Mouse (Mus musculus) cortical plate, adult 2 months (tissue): Measurements from ENCODE around the gene R3hdm2. TPM values are rescaled to one million over a fixed set of nuclear protein-coding genes. Genes with fewer than 3 reads are reported as not detected.

ENCODE experiments used
- H3K27ac ChIP-seq: fragments of 200-500 bp; 2 replicates; pipeline ENCODE4 v1.5.1; 2012; ENCODE audit warnings: low read length, control low read depth, inconsistent platforms; ENCODE audit not compliant: insufficient read depth
- H3K4me1 ChIP-seq: fragments of 200-500 bp; 2 replicates; pipeline ENCODE4 v1.6.1; 2011; ENCODE audit warnings: low read length; ENCODE audit not compliant: control insufficient read depth, insufficient read depth
- H3K4me3 ChIP-seq: fragments of 200-500 bp; 2 replicates; pipeline ENCODE4 v1.5.1; 2011; ENCODE audit warnings: mild to moderate bottlenecking, low read length, control low read depth; ENCODE audit not compliant: insufficient read depth
- CTCF ChIP-seq: fragments of 200-500 bp; IDR thresholded peaks from 2 replicates; pipeline ENCODE4 v1.5.1; 2011; ENCODE audit warnings: mild to moderate bottlenecking, control low read depth, low read length; ENCODE audit not compliant: insufficient read depth; ENCODE audit errors: extremely low read depth
- POLR2A ChIP-seq: fragments of 200-500 bp; IDR thresholded peaks from 2 replicates; pipeline ENCODE4 v1.6.1; 2011; ENCODE audit warnings: mild to moderate bottlenecking, low read length, control low read depth; ENCODE audit not compliant: insufficient read depth; ENCODE audit errors: extremely low read depth
- polyA plus RNA-seq: library from polyadenylated mRNA; depleted of rRNA; stranded (reverse); fragments of >200 nt; gene quantifications from 2 replicates; pipeline ENCODE4 v1.2.3, GENCODE M21; 2012

Gene R3hdm2
- polyA plus RNA-seq, 1 experiment: 185 TPM

DNA sequence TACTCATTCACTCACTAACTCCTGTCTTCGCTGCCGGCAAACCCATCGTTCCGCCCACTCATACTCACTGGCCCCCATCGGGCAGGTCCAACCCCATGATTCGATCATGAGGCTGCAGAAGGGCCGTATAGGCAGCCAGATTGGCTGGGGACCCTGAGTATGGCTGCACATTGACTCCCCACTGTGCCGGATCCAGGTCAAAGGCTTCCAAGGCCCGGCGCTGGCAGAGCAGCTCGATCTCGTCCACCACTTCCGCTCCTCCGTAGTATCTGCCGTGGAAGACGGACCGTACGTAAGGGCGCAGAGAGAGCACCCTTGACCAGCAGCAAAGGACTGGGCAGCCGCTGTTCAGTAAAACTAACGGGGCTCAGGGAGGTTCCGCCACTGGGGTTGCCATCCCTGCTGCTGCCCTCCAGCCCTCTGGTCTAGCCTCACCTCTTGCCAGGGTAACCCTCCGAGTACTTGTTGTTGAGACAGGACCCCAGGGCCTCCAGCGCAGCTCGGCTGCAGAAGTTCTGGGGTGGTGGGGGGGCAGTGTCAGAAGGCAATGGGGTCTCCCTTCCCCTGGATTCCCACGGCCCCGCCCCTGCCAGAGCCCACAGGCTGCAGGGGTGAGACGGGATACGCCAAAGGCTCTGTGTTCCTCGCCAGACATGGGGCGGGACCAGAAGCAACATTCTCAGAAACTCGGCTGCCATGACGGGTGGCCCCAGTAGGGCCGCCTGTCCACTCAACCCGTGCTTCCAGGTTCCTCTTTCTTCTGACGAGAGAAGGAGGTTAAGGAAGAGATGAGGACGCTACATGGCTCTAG, 140.0 kb downstream of the R3hdm2 start:
- H3K4me1 ChIP-seq: peaks cover 3% of the 10 kb centered on the region; the same call in 1 of the 2 replicates

DNA sequence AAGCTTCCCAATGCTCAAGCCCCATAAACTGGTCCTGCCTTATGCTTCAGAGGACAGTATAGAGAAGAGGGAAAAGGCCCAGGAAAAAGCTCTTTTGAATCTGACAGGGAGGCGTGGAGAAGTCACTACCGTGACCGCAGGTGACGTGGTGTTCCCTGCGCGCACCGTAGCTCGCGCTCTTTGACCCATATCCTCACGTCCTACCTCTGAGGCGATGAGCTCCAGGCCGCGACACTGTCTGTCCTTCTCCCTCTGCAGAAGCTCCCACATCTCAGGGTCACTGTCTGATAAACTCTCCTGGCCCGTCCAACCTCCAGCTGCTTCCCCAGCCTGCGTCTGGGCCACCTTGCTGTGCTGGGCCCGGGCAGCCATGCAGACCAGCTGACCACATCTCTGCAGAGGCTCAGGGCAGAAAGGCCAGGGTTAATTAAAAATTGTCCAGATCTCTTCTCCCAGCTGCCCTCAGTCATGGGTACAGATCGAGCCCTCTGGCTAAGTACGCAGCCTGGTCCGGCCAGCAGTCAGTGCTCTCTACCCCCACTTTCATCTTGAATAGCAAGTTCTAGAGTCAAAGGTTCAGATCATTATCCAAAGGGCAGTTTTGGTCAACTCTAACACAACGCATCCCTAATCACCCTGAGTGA, 140.7 kb downstream of the R3hdm2 start:
- TF ChIP-seq POLR2A (no peak), CTCF (no peak)
- Histone ChIP-seq H3K27ac (no peak overlapping the region), H3K4me1 (peaks cover 3% of the 10 kb centered on the region; the same call in 1 of the 2 replicates), H3K4me3 (no peak overlapping the region)

More for the DNA sequence above, 140.0 kb downstream of the R3hdm2 start:
- no peak overlapping the region for H3K27ac ChIP-seq
- no peak overlapping the region for H3K4me3 ChIP-seq
- TF ChIP-seq CTCF (no peak), POLR2A (no peak)

DNA sequence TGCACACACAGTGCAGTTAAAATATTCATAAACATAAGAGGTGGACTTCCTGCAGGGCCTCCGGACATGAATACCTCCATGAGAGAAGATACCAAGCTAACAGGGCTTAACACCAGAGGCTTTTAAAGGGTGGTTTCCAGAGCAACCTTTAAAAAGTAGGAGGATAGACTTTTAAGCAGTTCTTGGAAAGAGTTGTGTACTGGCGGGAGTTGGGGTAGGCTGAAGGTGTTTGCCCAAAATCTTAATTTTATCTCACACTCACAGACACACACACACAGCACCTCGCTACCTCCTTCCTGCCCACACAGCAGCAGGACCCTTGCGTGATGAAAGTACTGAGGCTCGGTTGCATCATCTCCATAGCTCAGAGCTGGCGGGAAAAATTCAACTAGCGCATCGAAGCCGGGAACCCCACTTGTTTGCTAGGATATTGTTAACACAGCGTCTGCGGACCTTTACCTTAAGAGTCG, 141.5 kb downstream of the R3hdm2 start:
- H3K4me1 ChIP-seq: peaks cover 3% of the 10 kb centered on the region; the same call in 1 of the 2 replicates
- H3K4me3 ChIP-seq: peak overlapping the region; percentile 51
- no peak for TF ChIP-seq POLR2A
- no peak for TF ChIP-seq CTCF
- no peak overlapping the region for H3K27ac ChIP-seq

DNA sequence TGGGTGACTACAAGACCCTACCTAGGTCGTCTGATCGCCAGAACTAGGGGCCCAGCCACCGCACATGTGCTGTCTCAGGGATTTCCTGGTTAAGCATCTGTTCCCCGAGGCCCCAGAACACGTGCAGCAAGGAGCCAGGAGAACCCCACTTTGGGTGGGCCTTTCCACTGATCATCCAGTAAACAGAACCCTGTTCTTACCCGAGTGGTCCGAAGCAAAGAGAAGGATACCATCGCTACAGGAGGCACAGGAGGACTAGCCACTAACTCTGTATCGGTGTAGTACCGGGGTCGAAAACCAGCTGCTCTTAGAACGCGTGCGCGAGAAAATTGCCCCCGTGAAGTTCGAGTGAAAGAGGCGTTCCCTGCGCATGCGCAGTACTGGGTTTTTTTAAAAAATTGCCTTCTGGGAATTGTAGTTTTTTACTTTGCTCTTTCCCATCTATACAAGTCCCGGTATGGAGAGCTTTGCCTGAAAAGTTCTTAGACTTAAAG, 142.0 kb downstream of the R3hdm2 start, which contains the start of gene Shmt2:
Gene Shmt2, minus strand, starts transcription at position 357 of the 494 bp plus-strand sequence.
- TF ChIP-seq CTCF (no peak), POLR2A (peak; percentile 67; the same call in 1 of the 2 replicates)
- no peak within 1 kb of the TSS for H3K27ac ChIP-seq

DNA sequence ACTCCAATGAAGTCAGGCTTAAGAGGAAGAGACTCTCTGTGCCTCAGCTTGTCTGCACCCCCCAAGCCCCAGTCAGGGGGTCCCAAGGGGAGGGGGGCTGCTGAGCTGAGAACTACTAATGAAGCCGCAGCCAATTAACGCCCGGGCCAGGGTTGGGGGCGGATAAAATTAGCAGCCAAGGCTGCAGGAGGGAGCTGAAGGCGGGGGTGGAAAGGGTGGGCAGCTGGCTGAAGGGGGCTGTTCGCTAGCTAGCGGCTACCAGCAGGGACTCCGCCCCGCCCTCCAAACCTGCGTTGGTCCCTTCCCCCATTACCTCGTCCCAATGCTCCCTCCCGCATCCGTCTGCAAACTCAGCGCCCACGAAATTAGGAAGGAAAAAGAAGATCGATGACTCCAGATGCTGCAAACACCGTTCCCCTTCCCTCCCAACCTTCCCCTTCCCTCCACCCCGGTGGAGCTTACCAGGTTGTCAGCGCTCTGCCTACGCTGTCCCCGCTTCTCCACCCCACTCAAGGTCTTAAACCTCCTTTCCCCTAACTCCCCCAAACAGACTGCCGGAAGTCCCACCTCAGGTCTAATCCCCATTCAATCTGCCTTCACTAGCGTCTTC, 144.6 kb downstream of the R3hdm2 start:
- peaks cover 3% of the 10 kb centered on the region; the same call in 1 of the 2 replicates for H3K4me1 ChIP-seq
- H3K4me3 ChIP-seq: no peak overlapping the region
- TF ChIP-seq CTCF (no peak), POLR2A (no peak)
- H3K27ac ChIP-seq: no peak overlapping the region

More for the DNA sequence above, 142.0 kb downstream of the R3hdm2 start, which contains the start of gene Shmt2:
- peak within 1 kb of the TSS; percentile 51 for H3K4me3 ChIP-seq
- H3K4me1 ChIP-seq: peaks cover 3% of the 10 kb centered on the region; the same call in 1 of the 2 replicates

DNA sequence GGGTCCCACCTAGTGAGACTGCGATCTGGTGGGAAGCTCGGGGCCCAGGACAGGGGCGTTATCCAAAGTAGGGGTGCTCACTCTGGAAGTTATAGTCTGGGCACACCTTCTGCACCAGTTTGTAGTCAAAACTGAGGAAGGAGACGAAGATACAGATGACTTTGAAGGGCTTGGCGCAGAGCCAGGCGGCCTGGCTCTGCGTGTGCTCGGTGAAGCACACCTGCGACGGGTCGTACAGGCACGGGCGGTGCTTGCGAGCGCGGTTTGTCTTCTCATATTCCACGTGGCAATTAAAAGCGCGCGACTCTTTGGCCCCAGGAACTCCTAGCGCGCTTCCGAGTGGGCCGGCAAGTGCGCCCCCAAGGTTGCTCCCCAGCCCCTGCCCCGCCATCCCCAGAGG, 145.9 kb downstream of the R3hdm2 start:
- no peak overlapping the region for H3K27ac ChIP-seq
- H3K4me1 ChIP-seq: peaks cover 3% of the 10 kb centered on the region; the same call in 1 of the 2 replicates
- H3K4me3 ChIP-seq: no peak overlapping the region
- no peak for TF ChIP-seq POLR2A
- TF ChIP-seq CTCF: no peak

DNA sequence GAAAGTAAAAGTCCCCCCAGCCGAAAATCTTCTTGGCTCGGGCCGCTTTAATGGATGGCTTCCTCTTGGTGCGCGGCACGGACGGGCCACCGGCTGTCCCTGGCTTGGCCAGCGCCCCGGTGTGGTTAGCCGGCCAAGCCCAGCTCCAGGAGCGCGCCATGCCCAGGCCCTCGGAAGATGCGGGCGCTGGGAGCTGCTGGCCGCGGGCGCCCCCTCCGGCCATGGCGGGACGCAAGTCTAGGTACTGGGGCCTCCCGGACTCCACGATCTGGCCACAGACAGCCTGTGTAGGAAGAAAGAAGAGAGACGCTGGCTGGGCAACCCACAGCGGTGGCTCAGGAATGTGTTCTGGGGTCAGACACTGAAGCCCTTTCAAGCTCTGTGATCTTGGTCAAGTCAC, 146.6 kb downstream of the R3hdm2 start:
- peaks cover 1% of the 10 kb centered on the region; the same call in 1 of the 2 replicates for H3K4me1 ChIP-seq
- TF ChIP-seq POLR2A (no peak), CTCF (no peak)
- H3K4me3 ChIP-seq: no peak overlapping the region
- no peak overlapping the region for H3K27ac ChIP-seq

DNA sequence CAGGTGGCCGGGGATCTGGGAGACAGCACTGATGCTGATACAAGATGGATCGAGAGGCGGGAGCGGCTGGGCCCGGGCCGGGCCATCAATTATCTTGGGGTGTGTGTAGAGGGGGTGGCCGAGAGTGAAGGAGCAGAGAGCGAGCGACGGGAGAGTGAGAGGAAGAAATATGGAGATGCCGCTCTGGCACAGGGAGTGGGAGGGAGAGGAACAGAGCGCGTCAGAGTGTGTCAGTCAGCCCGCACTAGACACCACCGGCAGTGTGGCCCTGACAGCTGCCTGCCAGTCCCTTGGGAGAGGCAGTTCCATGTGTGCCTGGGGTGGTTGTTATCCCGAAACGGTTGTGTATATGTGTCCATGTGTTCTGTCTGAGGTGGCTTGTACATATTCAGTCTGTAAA, 147.4 kb downstream of the R3hdm2 start:
- Histone ChIP-seq H3K27ac (no peak overlapping the region), H3K4me1 (no peaks in the 10 kb centered on the region), H3K4me3 (no peak overlapping the region)
- TF ChIP-seq CTCF (no peak), POLR2A (no peak)

DNA sequence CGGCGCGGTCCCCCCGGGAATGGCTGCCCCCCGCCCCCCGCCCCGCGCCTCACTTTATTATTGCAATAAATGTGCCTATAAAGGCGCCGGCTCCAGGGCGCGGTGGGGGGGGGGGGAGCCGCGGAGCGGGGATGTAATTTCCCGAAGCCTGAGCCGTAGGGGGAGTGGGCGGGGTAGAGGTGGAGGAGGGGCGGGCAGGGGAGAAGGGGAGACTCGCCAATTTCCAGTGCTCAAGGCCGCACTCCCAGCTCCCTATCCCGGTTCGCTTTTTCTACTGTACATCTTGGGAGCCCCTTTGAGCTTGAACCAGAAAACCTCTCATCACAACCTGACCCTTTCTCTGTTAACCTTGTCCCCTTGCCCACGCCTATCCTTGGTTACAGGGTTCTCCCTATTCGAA, 150.8 kb downstream of the R3hdm2 start:
- Histone ChIP-seq H3K27ac (no peak overlapping the region), H3K4me3 (no peak overlapping the region), H3K4me1 (peaks cover 2% of the 10 kb centered on the region; the same call in 1 of the 2 replicates)
- TF ChIP-seq POLR2A (no peak), CTCF (no peak)
